Mouse (Mus musculus) megakaryocyte, embryonic 14.5 days (primary cell): Measurements from ENCODE around the gene Metap1. TPM values are rescaled to one million over a fixed set of nuclear protein-coding genes. Genes with fewer than 3 reads are reported as not detected.
A peak's percentile ranks its signal among the peaks of the same experiment; 100 is the strongest.

ENCODE experiments used
- H3K27me3 ChIP-seq: replicated peaks from 2 replicates; pipeline ENCODE3; 2012; ENCODE audit warnings: inconsistent platforms
- H3K36me3 ChIP-seq: replicated peaks from 2 replicates; pipeline ENCODE3; 2012; ENCODE audit warnings: low read length, inconsistent platforms, mixed read lengths
- H3K4me1 ChIP-seq: 2 replicates; pipeline ENCODE4 v1.6.1; 2012; ENCODE audit warnings: inconsistent platforms
- H3K4me3 ChIP-seq: replicated peaks from 2 replicates; pipeline ENCODE3; 2012; ENCODE audit warnings: moderate library complexity, mild to moderate bottlenecking, inconsistent platforms
- H3K9me3 ChIP-seq: 2 replicates; pipeline ENCODE4 v1.6.1; 2012; ENCODE audit warnings: inconsistent platforms
- FLI1 ChIP-seq: IDR thresholded peaks from 2 replicates; pipeline ENCODE4 v1.6.1; 2012; ENCODE audit warnings: low read length, inconsistent platforms, mixed read lengths
- GATA1 ChIP-seq: IDR thresholded peaks from 3 replicates; pipeline ENCODE4 v1.6.1; 2012; ENCODE audit warnings: mixed read lengths, low read length, inconsistent platforms, borderline replicate concordance
- polyA plus RNA-seq: library from polyadenylated mRNA; stranded (reverse); fragments of >175 nt; gene quantifications from 2 replicates; pipeline ENCODE4 v1.2.3, GENCODE M21; 2012; ENCODE audit warnings: low replicate concordance; ENCODE audit not compliant: insufficient read depth

The Metap1 gene
- polyA plus RNA-seq, 1 experiment = 10.2 TPM

DNA sequence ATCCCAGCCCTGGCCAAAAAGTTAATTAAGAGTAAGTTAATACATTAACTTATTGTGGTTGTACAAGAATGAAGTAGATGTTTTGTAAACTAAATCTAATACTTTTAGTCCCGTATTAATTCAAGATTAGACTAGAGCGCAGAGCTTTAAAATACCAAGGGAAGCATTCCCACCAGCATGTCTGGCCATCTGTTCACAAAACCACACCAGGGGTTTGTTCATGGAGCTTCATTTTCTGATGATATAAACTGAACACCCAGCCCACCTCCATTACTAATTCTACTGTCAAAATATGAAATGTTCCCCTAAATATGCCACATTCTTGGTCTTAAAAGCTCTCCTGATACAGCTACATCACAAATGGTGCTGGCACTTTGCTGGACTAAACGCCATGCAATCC, 30.9 kb downstream of the Metap1 start:
- H3K36me3 ChIP-seq = peaks cover 99% of the 10 kb centered on the region
- H3K4me3 ChIP-seq = no peak overlapping the region
- no peaks in the 10 kb centered on the region for H3K27me3 ChIP-seq
- TF ChIP-seq GATA1 = no peak
- TF ChIP-seq FLI1 = no peak
- H3K9me3 ChIP-seq = no peaks in the 10 kb centered on the region
- 0 out of 2 replicates have a peak, but pooled peaks cover 3% of the 10 kb centered on the region for H3K4me1 ChIP-seq

DNA sequence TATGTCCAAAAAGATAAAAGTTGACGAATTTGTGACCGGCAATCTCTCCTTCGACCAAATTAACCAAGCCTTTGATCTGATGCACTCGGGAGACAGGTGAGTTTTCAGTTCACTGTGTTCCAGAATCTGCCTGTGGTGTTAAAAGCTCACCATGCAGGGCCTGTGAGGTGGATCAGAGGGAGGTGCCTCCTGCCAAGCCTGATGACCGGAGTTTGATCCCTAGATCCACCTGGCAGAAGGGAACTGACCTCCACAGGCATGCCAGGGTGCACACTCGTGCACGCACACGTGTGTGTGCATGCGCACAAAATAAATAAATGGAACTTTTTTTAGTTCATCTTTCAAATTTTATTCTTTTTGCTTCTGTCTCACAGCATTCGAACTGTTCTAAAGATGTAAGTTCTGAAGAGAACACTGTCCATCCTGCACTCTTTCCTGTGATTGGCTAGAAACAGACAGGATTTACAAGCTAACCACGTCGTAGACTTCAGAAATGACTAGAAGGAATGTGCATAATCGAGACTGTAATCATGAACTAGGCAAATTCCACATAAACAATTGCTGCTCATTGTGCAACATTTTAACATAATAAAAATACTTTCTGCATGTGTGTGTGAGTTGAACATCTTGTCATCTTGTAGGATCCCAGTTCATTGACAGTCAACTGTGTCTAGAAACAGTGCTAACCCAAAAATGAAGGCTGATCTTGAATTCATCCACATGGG, 34.4 kb downstream of the Metap1 start:
- Histone ChIP-seq H3K27me3 (no peaks in the 10 kb centered on the region), H3K4me3 (no peak overlapping the region), H3K36me3 (peaks cover 99% of the 10 kb centered on the region), H3K9me3 (no peaks in the 10 kb centered on the region), H3K4me1 (peaks cover 10% of the 10 kb centered on the region; the same call in 1 of the 2 replicates)
- TF ChIP-seq GATA1 (no peak), FLI1 (no peak)

DNA sequence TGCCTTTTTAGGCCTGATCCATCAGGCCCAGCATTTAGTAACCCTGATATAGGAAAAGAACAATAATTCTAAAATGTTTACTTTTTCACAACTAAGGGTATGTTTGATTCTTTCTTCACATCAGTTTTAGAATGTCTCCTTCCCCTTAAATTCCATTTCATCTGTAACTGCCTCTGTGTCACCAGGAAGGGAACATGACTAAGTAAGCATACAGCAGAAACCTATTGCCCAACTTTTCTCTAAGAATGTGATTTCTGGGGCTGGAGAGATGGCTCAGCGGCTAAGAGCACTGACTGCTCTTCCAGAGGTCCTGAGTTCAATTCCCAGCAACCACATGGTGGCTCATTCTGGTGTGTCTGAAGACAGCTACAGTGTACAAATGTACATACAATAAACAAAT, 35.1 kb downstream of the Metap1 start:
- H3K4me3 ChIP-seq = no peak overlapping the region
- H3K9me3 ChIP-seq = no peaks in the 10 kb centered on the region
- peaks cover 10% of the 10 kb centered on the region; the same call in 1 of the 2 replicates for H3K4me1 ChIP-seq
- H3K36me3 ChIP-seq = peaks cover 99% of the 10 kb centered on the region
- no peak for TF ChIP-seq FLI1
- TF ChIP-seq GATA1 = no peak
- no peaks in the 10 kb centered on the region for H3K27me3 ChIP-seq

DNA sequence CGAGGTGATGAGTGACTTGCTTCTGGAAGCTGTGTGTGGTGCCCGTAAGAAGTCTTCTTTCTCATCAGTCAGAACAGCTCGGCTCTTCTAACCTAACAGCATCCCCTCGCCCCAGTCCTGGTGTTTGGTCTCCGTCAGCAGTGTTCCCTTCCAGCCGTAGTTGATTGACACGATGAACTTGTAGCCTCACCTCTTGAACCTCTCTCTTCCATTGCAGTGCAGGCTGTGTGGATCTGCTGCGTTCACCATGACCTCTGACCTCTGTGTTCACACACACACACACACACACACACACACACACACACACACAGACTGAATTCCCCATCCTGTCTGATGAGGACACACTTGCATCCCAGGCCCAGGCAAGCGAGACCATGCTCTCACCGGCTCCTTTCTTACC, 37.1 kb downstream of the Metap1 start:
- no peaks in the 10 kb centered on the region for H3K9me3 ChIP-seq
- H3K4me3 ChIP-seq = no peak overlapping the region
- H3K36me3 ChIP-seq = peaks cover 97% of the 10 kb centered on the region
- TF ChIP-seq GATA1 = no peak
- TF ChIP-seq FLI1 = no peak
- no peaks in the 10 kb centered on the region for H3K27me3 ChIP-seq
- peaks cover 23% of the 10 kb centered on the region for H3K4me1 ChIP-seq

DNA sequence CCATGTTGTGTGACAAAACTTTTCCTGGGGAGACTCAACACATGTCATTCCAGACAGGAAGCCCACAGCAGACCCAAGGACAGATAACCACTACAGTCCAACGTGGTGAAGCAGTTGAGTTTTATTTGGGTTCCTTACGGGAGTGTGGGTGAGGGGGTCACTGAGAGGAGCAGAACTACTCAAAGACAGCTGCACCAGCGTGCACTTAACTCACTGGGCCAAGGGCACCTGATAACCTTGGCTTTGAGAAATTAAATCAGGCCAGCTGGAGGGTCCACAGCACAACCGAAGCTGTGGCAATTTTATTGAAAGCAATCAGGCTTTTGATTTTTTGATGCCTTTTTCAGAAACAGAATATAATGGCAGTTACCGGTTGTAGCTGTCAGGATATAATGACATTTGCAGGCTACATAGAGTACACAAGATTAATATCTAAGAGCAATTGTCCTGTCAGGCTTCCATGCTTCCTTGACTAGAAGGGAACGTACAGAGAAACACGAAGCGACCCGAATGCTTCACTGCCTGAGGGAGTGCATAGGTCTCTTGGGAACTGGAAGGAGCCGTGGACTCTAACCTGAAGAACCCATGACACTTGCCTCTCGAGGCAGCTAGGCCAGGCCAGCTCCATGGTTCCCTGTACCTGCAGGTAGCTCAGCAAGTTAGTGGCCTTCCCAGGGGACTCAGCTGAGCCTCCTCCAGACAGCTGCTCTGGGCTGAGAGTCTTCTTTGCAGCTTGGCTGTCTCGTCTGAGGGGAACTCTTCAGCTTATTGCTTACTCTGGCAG, 41.0 kb downstream of the Metap1 start:
- Histone ChIP-seq H3K36me3 (peaks cover 81% of the 10 kb centered on the region), H3K9me3 (no peaks in the 10 kb centered on the region), H3K4me3 (no peak overlapping the region), H3K27me3 (no peaks in the 10 kb centered on the region), H3K4me1 (peaks cover 46% of the 10 kb centered on the region)
- TF ChIP-seq GATA1 (no peak), FLI1 (no peak)

DNA sequence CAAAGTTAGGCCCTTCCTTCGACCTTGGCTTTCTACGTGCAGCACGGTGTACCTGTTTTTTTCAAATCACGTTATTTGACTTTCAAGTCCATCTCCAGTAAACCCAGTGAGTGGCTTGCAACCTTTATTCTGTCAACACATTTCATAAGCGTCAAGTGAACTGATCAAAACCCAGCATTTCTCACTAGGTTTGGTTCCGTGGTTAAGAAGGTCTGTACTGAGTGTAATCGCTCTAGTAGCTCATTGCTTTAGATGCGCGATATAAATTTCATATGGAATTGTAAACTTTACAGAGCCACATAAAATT, 45.9 kb downstream of the Metap1 start:
- Histone ChIP-seq H3K4me3 (peak overlapping the region; percentile 93), H3K36me3 (peaks cover 35% of the 10 kb centered on the region), H3K4me1 (peaks cover 48% of the 10 kb centered on the region), H3K9me3 (no peaks in the 10 kb centered on the region), H3K27me3 (no peaks in the 10 kb centered on the region)
- no peak for TF ChIP-seq FLI1
- no peak for TF ChIP-seq GATA1

DNA sequence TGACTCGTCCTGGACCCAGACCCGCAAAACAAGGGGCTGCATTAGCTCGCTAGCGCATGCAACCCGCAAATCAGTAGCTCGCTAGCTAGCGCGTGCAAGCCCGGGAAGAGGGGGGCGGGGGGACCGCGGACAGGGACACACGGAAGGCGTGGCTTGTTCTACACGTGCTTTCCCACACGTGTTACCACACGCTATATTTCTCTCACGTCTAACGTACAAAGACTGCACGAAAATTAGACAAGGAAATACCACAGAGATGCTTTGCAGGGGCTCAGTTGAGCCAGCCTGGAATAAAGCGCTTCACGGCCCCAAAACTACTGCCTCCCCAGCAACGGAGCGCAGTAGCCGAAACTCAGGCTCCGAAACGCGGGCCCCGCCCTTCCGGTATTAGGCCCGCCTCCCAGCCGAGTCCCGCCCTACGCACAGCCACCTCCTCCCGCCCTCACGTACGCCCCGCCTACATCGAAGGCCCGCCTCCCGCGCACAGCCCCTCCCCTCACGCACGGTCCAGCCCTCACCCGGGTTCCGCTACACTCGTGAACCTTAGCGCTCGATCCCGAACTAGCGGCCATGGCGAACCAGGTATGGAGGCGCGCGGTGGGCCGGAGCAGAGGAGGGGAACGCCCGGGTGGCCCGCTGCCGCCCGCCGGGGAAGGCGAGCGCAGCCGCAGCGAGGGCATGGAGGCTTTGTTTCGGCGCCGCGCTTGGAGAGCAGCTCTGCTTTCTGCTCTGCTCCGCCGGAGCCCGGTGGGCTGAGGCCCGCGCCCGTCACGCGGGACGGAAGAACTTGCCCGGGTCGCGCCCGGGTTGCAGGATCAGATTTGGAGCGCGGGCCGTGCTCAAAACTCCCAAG, 46.5 kb downstream of the Metap1 start, which contains the start of gene Adh5:
Gene Adh5, plus strand, starts transcription at position 482 of the 853 bp plus-strand sequence.
- H3K4me3 ChIP-seq = peak within 1 kb of the TSS; percentile 93
- H3K27me3 ChIP-seq = no peaks in the 10 kb centered on the region
- H3K36me3 ChIP-seq = peaks cover 29% of the 10 kb centered on the region
- H3K4me1 ChIP-seq = peaks cover 43% of the 10 kb centered on the region
- TF ChIP-seq FLI1 = no peak
- H3K9me3 ChIP-seq = no peaks in the 10 kb centered on the region

DNA sequence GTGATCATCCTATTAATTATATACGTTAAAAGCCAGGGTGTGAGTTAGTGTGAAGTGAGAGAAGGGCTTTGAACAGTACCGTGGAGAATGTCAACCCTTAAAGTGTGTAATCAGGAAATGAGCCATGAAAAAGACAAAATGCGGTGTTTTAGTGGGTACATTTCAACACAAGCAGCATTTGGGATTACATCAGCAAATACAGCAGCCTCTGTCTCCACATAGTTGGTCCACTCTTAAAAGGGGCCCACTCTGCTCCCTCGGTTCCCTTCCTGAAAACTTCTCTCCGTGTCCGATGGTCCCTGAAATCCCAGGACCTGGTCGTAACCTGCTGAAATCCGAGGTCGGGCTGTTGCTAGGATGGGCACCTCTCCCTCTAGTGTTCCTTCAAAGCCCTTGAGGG, 47.1 kb downstream of the Metap1 start:
- peak overlapping the region; percentile 93 for H3K4me3 ChIP-seq
- no peaks in the 10 kb centered on the region for H3K9me3 ChIP-seq
- TF ChIP-seq GATA1 = no peak
- TF ChIP-seq FLI1 = no peak
- H3K27me3 ChIP-seq = no peaks in the 10 kb centered on the region
- peaks cover 23% of the 10 kb centered on the region for H3K36me3 ChIP-seq
- peaks cover 36% of the 10 kb centered on the region for H3K4me1 ChIP-seq

DNA sequence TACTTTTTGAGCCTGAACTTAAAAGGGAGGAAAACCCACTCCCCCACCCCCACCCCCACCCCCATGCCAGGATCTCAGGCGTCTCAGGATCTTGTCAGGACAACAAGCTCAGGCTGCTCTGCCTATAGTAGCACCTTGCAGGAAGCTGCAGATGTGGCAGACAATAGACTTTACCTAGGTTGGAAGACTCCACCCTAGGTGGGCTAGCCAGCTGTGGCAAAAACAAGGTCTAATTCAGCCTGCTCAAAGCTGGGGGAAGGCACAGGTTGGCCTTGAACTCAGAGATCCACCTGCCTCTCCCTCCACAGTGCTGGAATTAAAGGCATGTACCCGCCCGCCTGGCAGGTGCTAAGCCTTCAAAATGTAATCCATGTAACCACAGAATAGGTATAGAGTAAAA, 50.6 kb downstream of the Metap1 start:
- no peak for TF ChIP-seq GATA1
- TF ChIP-seq FLI1 = no peak

DNA sequence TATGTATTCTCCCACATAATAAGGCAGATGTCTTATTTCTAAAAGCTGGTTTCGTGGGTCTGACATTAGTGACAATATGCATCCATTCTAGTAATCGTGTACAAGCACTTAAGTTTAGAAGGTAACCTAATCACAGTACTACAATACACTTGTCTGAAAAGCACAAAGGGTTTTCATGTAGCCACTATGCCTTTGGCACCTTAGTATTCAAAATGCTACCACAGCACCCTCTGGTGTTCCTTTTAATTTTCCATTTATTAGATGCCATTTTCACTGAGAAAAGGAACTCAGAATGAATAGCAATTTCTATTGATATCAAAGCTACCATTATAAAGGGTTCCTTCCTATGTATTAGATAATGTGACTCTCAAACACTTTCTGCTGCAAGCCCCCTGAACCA, 57.5 kb downstream of the Metap1 start:
- Histone ChIP-seq H3K9me3 (no peaks in the 10 kb centered on the region), H3K4me3 (no peak overlapping the region), H3K36me3 (no peaks in the 10 kb centered on the region), H3K27me3 (peaks cover 2% of the 10 kb centered on the region), H3K4me1 (no peaks in the 10 kb centered on the region)
- no peak for TF ChIP-seq FLI1
- no peak for TF ChIP-seq GATA1

More for the DNA sequence above, 50.6 kb downstream of the Metap1 start:
- Histone ChIP-seq H3K4me1 (peaks cover 13% of the 10 kb centered on the region), H3K4me3 (no peak overlapping the region), H3K9me3 (no peaks in the 10 kb centered on the region), H3K27me3 (no peaks in the 10 kb centered on the region), H3K36me3 (no peaks in the 10 kb centered on the region)
